Mouse (Mus musculus) kidney, adult 11 months (tissue): ENCODE measurements at regions not wholly inside any gene's neighbourhood (a gene's known extent, or its start where the extent isn't known, plus 50 kb on each side); places are given as distances from the start of the nearest gene placed in this dataset.

ENCODE experiments used
- DNase-seq: peaks from one replicate; pipeline ENCODE4 v3.0.0; 2022

DNA sequence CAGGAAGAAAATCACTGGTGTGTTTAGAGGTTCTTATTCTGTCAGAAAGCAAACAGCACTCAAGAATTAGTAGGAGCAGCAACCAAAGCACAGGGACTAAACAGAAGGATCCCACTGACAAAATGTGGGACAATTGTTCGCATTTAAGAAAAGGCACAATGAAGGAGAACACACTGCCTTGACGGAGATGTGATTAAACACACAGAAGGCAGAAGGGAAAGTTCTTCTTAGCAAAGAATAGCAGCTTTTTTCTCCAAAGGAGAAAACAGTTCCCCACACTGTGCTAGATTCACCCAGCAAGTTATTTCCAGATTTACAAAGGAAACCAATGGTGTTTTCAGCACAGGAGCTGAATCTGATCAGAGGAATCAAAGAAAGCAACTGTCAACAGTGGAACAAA lies 316.5 kb downstream of the Nsun3 start:
- no peak for DNase-seq

DNA sequence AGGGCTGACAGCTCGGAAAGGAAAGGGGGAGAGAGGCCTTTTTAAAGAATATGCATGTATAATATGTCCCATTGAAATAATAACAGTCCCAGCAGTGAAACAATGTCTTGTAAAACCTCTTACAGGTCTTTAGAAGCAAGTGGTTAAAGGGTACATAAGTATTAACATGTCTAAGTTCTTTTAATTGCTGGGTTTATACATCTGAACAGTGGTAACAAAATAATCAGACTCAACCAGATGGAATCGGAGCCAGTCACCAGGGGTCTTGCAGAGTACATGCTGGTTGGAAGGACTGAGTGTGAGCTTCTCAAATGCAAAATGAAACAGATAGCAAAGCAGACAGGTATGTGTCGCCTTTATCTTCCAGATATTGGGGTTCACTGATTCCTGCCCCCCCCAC lies 317.3 kb downstream of the Nsun3 start:
- DNase-seq, result no peak

DNA sequence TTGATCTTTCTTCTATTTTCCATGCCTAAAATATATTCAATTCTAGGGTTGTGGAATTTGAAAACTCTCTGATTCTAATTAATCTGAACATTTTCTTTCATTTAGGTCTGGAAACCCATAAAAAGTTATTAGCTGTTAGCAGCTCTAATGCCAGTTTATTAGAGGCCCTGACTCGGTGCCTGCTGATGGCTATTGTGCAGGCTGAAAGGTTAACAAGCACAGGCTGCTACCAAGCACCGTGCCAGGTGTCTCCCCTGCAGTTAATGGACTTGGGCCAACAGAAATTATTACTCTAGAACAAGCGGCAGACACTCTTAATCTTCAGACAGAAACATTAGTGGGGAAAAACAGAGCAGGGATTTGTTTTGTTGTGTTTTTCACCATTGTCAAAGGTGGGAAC lies 317.8 kb downstream of the Nsun3 start:
- no peak for DNase-seq

DNA sequence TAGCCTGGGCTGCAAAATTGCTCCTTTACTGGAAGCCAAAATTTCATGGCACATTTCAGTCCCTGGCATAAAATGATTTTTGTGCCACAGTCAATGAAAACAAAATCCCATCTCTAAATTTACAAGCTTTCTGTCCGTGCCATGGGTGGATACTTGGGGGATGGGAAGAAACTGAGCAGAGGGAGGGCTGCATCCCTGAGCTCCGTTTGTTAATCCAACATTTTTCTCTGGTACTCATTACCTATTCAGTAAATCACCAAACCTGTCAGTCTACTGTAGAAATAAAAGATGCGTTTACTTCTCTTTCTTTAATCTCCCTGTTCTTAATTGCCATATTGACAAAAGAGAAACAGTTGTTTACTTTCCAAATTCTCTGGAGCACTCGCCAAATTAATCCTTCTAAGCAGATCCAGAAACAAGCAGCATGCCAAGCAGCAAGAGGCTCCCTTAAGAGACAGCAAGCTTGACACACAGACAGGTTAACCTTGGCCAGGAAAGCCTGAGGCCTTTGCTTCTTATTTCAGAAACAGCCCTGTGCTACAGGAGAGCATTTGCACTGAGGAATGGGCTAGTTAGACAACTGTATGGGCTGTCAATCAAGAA lies 326.6 kb downstream of the Nsun3 start:
- DNase-seq, result no peak

DNA sequence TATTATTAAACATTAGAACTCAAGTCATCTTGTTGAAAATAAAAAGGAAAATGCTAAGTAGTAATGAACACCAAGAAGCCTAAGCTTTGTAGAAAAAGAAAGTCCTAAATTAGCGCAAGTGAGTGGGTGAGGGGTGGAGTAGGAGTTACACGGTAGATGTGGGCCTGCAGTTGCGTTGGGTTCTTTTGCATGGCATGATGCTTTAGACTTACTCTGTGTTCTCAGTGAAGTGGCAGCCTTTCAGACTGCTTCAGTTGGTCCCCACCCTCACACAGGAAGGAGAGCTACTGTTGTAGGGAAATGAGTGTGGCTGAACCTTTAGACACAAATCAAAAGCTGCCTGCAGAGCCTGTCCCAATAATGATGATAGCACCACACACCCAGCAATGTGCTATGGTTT lies 336.9 kb downstream of the Nsun3 start:
- no peak for DNase-seq

DNA sequence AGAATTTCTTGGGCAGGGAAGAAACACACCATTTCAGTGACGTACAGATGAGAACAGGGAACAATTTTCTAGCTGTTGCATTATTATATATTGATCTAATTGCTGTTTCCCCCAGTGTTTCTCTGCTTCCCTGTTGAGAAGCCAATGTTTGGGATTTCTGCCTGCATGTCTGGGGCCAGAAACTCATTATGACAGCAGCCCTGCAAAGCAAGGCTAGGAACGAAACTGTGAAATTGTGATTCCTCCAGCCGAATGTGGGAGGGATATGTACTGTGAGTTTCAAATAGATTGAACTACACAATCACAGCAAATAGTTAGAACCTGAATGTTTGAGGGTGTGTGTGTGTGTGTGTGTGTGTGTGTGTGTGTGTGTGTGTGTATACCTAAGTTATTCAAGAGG lies 339.2 kb downstream of the Nsun3 start:
- DNase-seq, result no peak

DNA sequence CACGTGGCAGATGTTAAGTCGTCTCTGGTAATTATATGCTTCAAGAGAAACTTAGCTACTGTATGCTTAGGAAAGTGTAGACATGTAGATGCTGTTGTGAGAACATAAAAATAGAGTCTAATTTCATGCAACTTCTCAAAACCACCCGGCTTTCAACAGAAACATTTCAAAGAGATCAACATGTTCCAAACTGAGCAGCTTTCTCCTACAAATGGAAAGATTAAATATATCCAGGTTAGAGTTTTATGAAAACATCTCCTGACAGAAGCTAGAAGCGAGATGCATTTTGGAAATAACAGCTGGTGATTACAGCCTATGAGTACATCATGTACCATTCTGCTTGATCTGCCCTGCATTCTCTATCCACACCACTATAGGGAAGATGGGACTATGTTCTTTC lies 345.4 kb downstream of the Nsun3 start:
- no peak for DNase-seq

DNA sequence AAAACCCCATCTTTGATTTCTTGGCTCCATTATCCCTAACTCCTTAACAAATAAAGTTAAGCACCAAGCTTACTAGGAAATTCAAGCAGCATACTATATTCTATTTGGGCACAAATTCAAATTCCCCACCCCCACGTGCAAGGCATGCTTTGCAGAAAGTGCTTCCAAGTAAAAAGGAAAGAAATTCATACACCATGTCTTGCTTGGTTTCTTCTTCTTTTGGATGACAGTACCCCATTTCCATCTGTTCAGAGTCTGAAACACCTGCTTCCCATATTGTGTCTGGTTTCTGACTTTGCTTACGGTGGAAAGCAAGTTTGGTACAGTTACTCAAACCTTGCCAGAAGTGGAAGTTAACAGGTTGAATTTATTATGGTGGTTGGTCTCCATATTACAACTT lies 353.5 kb downstream of the Nsun3 start:
- no peak for DNase-seq

DNA sequence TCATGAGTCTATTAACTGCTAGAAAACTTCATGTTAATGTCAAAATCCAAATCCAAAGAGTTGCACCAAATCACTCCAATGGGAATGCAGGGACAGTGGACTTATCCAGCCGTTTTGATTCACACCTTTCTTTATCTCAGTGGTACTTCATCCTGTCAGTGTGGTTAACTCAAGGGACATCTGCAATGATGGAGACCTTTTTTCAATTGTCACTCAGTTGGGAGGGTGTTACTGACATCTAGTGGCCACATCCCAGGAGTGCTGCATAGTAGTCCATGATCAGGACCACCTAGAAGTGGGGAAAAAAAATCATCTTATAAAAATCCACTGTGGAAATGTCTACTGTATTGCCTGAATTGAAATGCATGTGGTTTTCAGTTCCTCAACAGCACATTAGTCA lies 372.1 kb downstream of the Nsun3 start:
- no peak for DNase-seq

DNA sequence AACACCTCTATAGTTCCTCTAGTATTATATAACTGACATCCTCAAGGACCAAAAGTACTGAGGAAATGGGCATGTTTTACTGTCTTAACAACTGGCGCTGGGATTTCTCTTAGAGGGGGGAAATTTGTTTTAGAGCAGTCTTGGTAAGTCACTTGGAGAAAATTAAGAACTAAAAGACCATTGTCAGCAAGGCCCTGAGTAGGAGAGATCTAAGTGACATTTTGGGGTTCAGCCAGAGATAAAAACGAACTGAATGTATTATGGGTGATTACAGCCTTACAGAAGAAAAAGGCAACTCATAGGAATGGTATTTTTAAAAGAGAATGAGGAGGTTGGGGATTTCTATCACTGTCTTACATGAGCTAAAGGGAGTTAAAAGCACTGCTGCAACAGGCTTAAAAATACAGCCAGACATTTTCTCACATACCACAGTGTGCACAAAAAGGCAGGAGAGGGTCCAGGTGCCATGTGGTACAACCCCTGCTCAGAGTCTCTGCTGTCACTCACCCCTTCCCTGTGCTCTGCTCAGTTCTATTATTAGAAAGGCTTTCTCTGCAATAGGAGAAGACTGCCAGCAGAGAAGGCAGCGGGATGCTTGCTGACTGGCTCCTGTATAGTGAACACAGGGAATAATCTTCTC lies 379.0 kb downstream of the Nsun3 start:
- no peak for DNase-seq

DNA sequence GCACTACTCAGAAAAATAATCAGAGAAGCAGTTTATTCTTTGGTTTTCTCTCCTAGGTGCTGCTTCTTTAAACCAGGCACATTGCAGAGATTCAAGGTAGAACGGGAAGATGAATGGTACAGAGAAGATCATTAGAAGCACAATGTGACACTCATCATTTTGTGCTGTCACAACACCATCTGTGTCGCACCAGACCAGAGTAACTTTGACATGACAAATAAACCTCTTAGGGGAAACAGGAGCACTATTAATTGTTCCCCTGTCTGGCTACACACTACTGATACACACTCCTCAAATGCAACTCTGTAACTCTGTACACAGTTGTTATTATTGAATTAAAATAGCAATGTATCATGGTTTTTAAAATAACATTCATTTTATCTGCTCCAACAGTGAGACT lies 380.2 kb downstream of the Nsun3 start:
- DNase-seq, result no peak

DNA sequence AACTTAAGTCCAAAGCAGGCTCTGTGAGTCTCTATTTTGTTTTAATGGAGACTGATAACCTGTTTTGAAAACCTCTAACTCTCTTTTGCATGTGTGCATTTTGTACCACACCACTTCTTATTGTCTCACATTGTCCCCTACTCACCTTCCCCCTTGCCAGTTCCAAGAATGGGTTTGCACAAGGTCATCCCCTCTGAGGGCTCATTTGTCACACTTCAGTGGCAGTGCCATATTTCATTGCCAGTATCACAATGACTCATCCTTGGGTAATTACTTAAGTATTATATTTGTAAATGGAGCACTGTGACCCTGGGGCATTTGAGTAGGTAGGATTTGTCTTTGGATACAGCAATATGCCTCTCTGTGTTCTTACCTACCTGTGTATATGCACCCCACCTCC lies 429.3 kb downstream of the Nsun3 start:
- DNase-seq, result no peak

DNA sequence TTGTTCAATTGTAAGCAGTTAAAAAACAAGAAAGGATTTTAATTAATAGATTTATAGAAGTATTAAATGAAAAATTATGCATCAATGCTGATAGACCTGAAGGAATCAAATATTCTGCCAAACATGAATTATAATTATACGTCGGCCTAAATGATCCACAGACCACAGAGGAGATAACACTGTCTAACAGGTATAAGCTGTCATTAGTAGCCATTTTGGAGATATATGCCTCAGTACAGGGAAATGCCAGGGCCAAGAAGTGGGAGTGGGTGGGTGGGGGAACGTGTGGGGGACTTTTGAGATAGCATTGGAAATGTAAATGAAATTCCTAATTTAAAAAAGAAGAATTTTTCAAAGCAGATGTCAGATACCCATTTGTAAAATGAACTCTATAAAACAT lies 430.3 kb downstream of the Nsun3 start:
- no peak for DNase-seq

DNA sequence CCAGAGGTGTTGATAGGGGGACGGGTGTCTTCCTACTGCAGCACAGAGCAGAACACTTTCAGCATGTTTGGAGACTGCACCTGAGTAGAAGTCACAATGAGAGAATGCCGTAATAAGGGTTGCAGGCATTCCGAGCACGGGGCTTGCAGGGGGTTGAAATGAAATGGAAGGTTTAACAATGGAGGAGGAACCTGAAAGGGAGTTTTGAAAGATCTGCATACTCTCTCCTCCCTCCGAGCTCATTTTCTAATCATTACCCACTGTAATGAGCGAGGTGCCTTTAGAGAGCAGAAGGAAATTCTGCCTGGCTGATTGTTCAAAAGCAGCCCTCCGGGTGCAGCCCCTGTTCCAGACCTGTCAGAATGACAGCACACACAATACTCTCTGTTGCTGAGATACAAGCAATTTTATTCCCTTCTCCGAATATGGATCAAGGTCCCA lies 430.8 kb downstream of the Nsun3 start:
- DNase-seq, result no peak

DNA sequence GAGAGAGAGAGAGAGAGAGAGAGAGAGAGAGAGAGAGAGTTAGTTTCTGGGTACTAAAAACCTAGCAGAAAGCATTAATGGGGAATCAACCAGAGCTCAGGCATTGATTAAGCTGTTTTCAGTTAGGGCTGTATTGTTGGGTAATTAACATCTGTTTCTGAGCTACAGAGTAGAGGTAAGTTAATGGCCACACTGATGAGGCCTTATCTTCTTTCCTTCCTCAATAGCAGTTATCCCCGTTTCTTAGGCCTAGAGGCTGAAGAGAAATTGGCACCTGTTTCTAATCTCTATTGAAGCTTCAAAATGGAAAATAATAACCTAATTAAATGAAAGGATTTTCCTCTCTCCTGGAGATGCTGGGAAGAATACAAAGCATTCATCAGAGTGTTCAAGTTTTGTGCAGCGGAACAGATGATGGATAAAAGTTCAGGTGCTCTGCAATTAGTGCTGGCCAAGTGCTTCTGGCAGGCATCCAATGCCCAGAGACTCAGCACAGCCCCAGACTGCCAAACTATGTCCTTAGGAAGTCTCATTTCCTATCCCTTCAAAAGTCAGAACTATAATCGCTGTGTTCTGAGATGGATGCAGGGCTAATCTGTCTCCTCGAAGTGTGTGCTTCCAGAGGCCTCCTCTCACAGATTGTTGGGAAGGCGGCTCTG lies 459.1 kb downstream of the Nsun3 start:
- no peak for DNase-seq

DNA sequence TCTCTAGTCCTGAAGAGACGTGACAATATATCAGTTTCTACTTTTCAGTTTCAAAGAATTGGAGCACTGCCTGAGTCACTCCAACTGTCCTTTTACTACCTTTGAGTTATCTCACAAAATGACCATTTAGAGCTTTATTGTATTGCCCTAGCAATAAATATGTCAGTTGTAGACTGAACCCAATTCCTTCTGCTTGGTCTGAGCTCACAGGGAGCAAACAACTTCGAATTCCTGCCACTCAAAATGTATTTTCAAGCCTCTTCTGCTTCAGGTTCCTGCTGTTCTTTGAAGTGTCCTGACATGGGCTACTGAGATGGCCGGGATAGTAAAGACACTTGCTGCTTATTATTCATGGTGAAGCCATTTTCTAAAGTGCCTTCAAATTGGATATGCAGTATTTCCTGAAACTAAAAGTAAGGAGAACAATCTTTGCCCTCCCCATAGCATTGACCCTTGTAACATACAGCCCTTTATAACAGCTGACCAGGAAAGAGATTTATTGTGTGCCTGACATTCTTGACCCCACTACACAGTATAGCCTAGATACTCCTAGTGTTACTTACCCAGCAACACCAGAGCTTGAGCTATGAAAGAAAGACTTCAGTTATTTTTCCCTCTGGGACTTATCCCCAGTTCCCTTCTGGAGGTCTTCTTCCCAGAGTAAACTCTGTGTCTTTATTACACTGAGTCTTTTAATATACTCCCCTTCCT lies 460.9 kb downstream of the Nsun3 start:
- DNase-seq, result no peak

DNA sequence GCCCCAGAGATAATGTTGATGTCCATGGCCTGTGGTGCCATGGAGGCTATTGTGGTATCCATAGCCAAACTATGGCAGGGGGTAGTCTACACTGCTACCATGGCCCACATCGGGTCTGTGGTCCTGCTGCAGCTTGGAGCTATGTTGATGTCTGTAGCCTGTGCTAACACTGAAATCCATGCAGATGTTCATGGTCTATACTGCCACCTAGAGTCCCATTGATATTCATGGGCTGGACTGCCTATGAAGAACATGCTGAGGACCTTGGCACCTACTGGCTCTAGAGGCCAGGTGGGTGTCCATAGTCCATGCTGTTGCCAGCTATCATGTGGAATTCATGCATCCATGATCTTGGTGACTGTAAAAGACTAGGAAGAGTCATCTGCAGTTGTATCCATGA lies 463.8 kb downstream of the Nsun3 start:
- no peak for DNase-seq

DNA sequence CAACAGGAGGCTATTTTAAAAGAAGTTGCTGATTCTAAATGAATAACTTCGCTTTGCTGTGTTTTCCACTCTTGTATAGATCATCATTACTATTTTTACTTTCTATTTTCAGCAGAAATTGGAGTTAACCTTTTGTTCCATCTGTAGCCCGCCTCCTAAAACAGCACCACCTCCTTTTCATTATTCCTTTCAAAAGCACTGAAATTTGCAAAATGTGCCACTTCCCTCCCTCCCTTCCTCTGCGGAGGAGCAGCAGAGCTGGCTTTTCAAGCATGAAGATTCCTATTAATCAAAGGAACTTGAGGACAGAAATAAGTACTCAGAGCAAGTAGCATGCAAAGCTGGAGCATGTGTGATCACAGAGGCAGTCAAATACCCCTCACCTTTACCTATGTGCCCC lies 497.7 kb downstream of the Nsun3 start:
- no peak for DNase-seq
